Mouse (Mus musculus) spleen, adult 18-20 months (tissue): ENCODE data around the gene Kcnc2.
"Not testable (repeated sequence)": the region's sequence is repeated elsewhere in the genome, so short reads cannot be mapped to it uniquely, and the experiment has no call there.

ENCODE experiments used
- DNase-seq, 2 experiments: peaks; one replicate each; pipeline ENCODE4 v3.0.0; 2022; ENCODE audit warnings: mixed read lengths in 2 of 2

The Kcnc2 gene

GRCm38 (mm10) chr10:112270887-112271802, at the start of gene Kcnc2:
Gene Kcnc2 (plus strand): TSS chr10:112271121.
- no peak for DNase-seq

GRCm38 (mm10) chr10:112227073-112227472, 43.8 kb upstream of the Kcnc2 start:
- no peak for DNase-seq

- DNase-seq: not testable (repeated sequence)
Observed at GRCm38 (mm10) chr10:112229091-112229843, 41.7 kb upstream of the Kcnc2 start.

DNA sequence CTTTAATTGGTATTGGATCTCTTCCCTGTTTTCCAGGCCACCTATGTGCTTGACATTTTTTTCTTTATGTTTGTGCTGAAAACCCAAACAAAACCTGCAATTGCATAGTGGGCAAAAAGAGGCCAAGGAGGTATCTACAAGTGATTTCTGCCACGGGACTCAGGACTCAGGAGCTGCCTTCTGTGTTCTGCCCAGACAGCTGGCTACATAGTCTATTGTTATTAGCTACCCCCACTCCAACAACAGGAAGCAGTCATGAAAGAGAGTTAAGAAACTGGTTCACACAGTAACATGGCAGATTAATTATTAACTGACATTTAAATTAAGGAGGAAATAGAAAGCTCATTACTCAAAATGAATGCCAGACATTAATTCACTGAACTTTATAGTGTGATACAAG, 38.2 kb upstream of the Kcnc2 start:
- not testable (repeated sequence) for DNase-seq

DNA sequence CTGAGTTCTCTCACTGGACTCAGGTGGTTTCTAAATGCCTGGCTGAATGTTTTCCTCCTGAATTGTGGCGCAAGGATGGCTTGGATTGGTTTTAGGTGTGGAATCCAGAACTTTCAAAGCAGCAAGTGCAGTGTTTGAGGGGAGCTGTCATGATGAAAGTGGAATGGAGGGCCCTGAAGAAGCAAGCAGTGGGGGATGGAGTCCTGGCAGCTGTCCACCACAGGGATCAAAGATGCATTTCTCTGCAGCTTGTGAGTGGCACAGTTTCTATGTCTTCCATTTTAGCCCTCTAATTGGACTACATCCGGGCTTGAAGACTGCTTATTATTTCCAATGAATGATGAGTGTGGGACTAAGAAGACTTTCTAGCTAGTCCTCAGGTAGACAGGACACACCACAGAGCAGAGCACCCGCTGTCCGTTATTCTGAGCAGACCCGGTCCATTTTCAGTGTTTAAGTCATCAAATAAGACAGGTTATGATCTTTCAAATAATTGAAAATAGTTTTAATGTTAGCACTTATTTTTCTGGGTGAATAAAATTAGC, 35.5 kb upstream of the Kcnc2 start:
- not testable (repeated sequence) for DNase-seq

- DNase-seq: no peak
Observed at GRCm38 (mm10) chr10:112248273-112248672, 22.6 kb upstream of the Kcnc2 start.

DNA sequence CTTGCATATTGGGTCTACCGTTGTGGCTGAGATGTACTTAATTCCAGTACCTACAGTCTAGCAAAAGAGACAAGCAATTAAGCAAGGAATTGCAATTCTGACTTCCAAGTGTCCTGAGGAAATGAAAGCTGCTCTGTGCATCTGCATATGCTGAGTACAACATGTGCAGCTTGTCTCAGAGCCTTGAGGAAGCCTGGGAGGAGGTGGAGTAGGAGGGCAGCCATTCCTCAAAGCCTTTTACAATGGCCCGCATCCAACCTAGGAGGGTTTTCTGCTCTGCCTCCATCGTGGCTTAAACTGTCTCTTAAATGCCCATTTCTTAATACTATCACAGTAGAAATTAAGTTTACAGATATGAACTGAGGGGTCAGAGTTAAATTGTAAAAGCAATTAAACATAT, 7.5 kb upstream of the Kcnc2 start:
- DNase-seq: no peak

DNA sequence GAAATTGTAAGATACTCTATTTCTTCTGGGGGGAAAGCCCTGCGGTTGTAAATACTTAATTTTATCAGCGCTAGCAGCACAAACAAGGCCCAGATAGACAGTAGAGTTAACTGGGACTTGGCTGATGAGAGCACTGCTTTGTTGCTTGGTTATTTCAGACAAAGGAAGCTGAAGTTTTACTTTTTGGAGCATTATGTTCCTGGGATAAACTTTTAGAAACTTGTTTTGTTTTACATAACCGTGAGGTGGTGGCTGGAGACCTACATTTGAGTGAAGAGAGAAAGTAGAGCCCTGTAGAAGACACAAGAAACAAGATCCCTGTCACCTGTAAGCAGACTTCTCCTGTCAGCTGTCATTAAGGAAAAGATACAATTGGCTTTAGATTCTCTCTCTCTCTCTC, 1.4 kb upstream of the Kcnc2 start:
- no peak for DNase-seq

GRCm38 (mm10) chr10:112269939-112270781, 761 bp upstream of the Kcnc2 start:
- DNase-seq: no peak

- no peak for DNase-seq
Observed at GRCm38 (mm10) chr10:112271803-112272165, 863 bp downstream of the Kcnc2 start.

DNA sequence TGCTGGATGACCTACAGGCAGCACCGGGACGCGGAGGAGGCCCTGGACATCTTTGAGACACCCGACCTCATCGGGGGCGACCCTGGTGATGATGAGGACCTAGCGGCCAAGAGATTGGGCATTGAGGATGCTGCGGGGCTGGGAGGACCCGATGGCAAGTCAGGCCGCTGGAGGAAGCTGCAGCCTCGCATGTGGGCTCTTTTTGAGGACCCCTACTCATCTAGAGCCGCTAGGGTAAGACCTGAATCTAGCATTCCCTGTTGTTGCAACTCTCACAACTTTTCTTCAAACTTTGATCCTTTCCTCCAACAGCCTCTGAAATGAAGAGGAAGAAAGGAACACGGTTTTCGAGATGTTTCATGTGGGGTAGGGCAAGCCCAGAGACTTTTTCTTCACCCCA, 1.2 kb downstream of the Kcnc2 start:
- DNase-seq: no peak

GRCm38 (mm10) chr10:112277996-112278395, 7.1 kb downstream of the Kcnc2 start:
- no peak for DNase-seq

GRCm38 (mm10) chr10:112315136-112315535, 44.2 kb downstream of the Kcnc2 start:
- DNase-seq: no peak

- DNase-seq: no peak
Observed at GRCm38 (mm10) chr10:112317783-112318182, 46.9 kb downstream of the Kcnc2 start.

DNA sequence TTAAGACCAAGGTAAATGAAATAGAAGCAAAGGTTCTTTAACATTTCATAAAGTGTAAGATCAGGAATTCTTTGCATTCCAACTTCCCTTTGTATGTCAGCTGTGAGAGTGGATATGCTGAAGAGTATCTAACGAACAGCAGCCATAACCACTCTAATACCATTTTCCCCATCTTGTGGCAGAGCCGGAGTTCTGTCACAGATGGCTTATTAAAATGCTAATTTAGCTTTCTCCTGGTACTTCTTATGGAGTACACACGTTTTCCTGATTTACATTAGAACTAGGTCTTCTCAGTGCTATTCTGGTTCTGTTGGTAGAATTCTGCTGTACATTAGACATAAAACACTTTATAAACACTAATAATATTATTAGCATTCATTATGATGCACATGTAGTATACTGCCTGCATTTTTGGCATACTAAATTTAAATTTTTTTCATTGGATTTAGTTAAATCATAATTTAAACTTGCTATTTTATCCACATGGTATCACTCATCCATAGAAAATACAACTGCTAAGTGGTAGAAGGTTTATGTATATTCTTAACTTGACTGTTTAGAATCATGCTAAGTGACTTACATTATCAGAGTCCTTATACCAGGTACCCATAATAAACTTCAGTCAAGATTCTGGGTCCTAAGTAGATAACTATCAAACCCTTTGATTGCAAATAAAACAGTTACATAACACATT, 86.9 kb downstream of the Kcnc2 start:
- DNase-seq: no peak

GRCm38 (mm10) chr10:112358363-112358704, 87.4 kb downstream of the Kcnc2 start:
- no peak for DNase-seq

DNA sequence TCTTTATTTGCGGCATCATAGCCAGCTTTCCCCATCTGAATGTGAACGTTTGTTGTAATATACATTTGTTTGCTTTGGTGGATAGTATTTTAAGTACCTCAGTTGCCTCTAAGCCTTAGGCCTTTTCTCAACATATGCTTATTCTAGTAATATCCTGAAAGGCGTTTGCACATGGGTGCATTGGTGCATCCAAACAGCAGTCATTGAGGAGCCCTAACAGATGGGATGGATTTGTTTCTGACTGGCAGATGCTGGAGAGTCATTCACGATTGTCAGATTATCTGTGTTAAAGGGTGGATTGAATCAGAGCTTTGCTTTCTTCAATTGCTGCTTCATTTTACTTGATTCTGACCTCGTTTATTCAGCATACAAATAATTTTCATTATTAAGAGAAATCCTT, 89.8 kb downstream of the Kcnc2 start:
- DNase-seq: no peak

- no peak for DNase-seq
Observed at GRCm38 (mm10) chr10:112368369-112368768, 97.4 kb downstream of the Kcnc2 start.

- DNase-seq: no peak
Observed at GRCm38 (mm10) chr10:112377163-112377562, 106.2 kb downstream of the Kcnc2 start.

DNA sequence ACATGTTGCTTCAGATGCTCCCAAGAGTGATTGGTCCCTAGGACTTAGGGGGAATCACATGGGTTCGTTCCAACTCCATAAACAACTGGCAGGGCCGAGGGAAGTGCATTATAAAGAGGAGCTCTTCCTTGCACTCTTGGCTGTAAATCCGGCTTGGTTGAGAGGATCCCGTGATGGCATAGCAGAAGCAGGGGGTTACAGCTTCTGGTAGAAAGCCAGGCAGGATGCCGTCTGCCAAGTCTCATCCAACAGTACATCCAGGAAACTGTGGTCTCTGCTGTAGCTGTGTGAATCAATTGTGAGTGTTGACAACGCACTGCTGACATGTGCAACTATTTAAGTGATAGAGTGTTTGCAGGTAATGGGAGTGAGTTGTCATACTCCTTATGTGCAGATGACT, 107.5 kb downstream of the Kcnc2 start:
- DNase-seq: no peak

- DNase-seq: no peak
Observed at GRCm38 (mm10) chr10:112380590-112380989, 109.7 kb downstream of the Kcnc2 start.

- no peak for DNase-seq
Observed at GRCm38 (mm10) chr10:112394399-112394970, 123.6 kb downstream of the Kcnc2 start.
